In the genomic region with DNA sequence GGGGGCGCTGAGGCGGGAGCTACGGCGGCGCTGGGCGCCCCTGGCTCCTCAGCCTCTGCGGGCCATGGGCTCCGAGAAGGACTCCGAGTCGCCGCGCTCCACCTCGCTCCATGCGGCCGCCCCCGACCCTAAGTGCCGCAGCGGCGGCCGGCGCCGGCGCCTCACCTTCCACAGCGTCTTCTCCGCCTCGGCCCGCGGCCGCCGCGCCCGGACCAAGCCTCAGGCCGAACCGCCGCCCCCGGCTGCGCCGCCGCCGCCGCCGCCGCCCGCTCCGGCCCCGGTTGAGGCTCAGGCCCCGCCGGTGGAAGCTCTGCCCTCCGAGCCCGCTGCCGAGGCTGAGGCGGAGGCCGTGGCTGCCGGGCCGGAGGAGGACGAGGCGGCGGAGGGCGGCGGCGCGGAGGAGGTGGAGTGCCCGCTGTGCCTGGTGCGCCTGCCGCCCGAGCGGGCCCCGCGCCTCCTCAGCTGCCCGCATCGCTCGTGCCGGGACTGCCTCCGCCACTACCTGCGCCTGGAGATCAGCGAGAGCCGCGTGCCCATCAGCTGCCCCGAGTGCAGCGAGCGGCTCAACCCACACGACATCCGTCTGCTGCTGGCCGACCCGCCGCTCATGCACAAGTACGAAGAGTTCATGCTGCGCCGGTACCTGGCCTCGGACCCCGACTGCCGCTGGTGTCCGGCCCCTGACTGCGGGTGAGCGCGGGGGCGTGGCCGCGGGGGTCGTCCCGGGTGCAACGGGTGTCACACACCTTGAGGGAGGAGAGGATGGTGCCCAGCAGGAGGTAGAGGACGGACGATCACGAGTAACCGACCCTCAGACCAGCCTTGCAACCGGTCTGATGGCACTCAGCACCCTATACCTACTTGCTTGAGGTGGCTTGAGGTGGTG, we compare ENCODE assay signal across 7 mouse cellular contexts. TPM values are rescaled to one million over a fixed set of nuclear protein-coding genes. Genes with fewer than 3 reads are reported as not detected.
DNase-seq lines count a peak whose midpoint lies in the region; ATAC-seq lines count a peak whose summit lies in the region.

Rnf19b (plus strand) TSS at position 65 of the 886 bp plus-strand sequence.

- H3K4me2 ChIP-seq in hindbrain, embryonic 13.5 days, result peak within 1 kb of the TSS; percentile 98

- peaks cover 39% of the 10 kb centered on the region for H3K4me1 ChIP-seq in hindbrain, embryonic 13.5 days (replicated peaks)

- WGBS in hindbrain, embryonic 13.5 days, result under 1% methylated on average over 63 of the region's 107 CpGs

- H3K27ac ChIP-seq in hindbrain, embryonic 13.5 days, result peak within 1 kb of the TSS; percentile 95

- intact Hi-C loops in left cerebral cortex, postnatal 10 days (cut with DNase I), result no loop called here

- no peaks in the 10 kb centered on the region for H3K36me3 ChIP-seq in hindbrain, embryonic 13.5 days

- DNase-seq in T-cell, adult 2 months (ENCODE audit: low spot score), result peak; percentile 48
- peak; percentile 69 to 71 for DNase-seq in cerebellum, postnatal 10 days
- DNase-seq in gastrocnemius, adult 18-20 months (ENCODE audit: low spot score), result peak; percentile 29
- peak in 1 of 2 experiments; percentile 65 for DNase-seq in left cerebral cortex, postnatal 10 days (ENCODE audit: extremely low spot score in 1 of 2, low spot score in 2 of 2)
- peak; percentile 48 for DNase-seq in right cerebral cortex, postnatal 25 days

- peak within 1 kb of the TSS; percentile 87 for H3K4me3 ChIP-seq in hindbrain, embryonic 13.5 days

- H3K9ac ChIP-seq in hindbrain, embryonic 13.5 days, result peak within 1 kb of the TSS; percentile 96

- peak; percentile 73 for ATAC-seq in hindbrain, embryonic 13.5 days (ENCODE audit: low FRiP score)
- ATAC-seq in megakaryocyte, adult 5-6 weeks (ENCODE audit: poor library complexity, severe bottlenecking), result peak; percentile 16

- H3K9me3 ChIP-seq in hindbrain, embryonic 13.5 days, result no peaks in the 10 kb centered on the region

- H3K27me3 ChIP-seq in hindbrain, embryonic 13.5 days, result no peaks in the 10 kb centered on the region

RNA-seq across cellular contexts. Expression of gene Rnf19b, which starts in this region (rescaled TPM):
- 10 to 100 TPM; 23.3 to 24.4 TPM for total RNA-seq in gastrocnemius, adult 18-20 months (2021)
- polyA plus RNA-seq in hindbrain, embryonic 13.5 days (2015; fragmentation: Nextera tagmentation; extraction: Ambion mirVana), result 25.1 and 25.3 TPM in 2 replicates
- total RNA-seq in left cerebral cortex, postnatal 10 days (2021), result 10 to 100 TPM; 71.6 to 85.4 TPM
- total RNA-seq in megakaryocyte, adult 5-6 weeks (2015), result 20.2 and 24.2 TPM in 2 replicates
- total RNA-seq in megakaryocyte, adult 5-6 weeks (2017), result 52.8 and 56.8 TPM in 2 replicates
